Mouse (Mus musculus): ENCODE measurements around the gene Tjp1.

DNA sequence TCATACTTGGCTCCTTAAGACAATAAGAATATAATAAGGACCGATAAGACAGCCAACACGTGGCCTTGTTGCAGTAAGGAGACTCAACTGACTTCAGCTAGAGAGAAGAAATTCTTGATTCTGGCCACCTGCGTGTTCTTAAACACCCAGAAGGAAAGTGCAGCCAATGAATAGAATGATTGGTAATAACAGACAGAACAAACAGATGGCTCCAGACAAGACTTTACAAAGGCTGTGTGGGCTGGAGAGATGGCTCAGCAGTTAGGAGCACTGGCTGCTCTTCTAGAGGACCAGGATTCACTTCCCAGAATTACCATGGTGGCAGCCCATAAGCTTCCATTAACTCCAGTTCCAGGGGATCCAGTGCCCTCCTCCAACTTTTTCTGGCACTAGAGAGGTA, 90.7 kb downstream of the Tjp1 start:
- TF ChIP-seq ZC3H11A (IDR thresholded peaks at IDR 0.05; ENCODE audit: borderline replicate concordance, low read depth, low read length): no peak
- TF ChIP-seq ZNF384 (IDR thresholded peaks at IDR 0.05; ENCODE audit: low read depth, low read length): no peak
- no peak for TF ChIP-seq CHD2 (IDR thresholded peaks at IDR 0.05; ENCODE audit: low read depth, low read length)

Measured in ES-E14 (cell line).